Mouse (Mus musculus) hindbrain, embryonic 15.5 days (tissue): ENCODE results near the gene Dmrta1. TPM values are rescaled to one million over a fixed set of nuclear protein-coding genes. Genes with fewer than 3 reads are reported as not detected.
A peak's percentile ranks its signal among the peaks of the same experiment; 100 is the strongest.

Experiments used
- ATAC-seq: fragments of 200-750 bp; cut with Nextera tagmentation; 2 replicates; pipeline ENCODE4 v1.8.0; 2017; ENCODE audit warnings: low read depth, moderate number of reproducible peaks, moderate TSS enrichment; ENCODE audit not compliant: low FRiP score
- H3K27ac ChIP-seq: fragments of 300-500 bp; sonication (generic); replicated peaks from 2 replicates; pipeline ENCODE4 v1.5.1; 2015; ENCODE audit warnings: mild to moderate bottlenecking, inconsistent platforms
- H3K27me3 ChIP-seq: fragments of 300-500 bp; sonication (generic); 2 replicates; pipeline ENCODE4 v1.6.1; 2015; ENCODE audit warnings: control low read depth, inconsistent platforms
- H3K36me3 ChIP-seq: fragments of 300-500 bp; sonication (generic); 2 replicates; pipeline ENCODE4 v1.6.1; 2015; ENCODE audit warnings: control low read depth, inconsistent platforms
- H3K4me1 ChIP-seq: fragments of 300-500 bp; sonication (generic); replicated peaks from 2 replicates; pipeline ENCODE4 v1.6.1; 2015; ENCODE audit warnings: control low read depth, inconsistent platforms
- H3K4me2 ChIP-seq: fragments of 300-500 bp; sonication (generic); 2 replicates; pipeline ENCODE4 v1.6.1; 2015; ENCODE audit warnings: moderate library complexity, mild to moderate bottlenecking, inconsistent platforms
- H3K4me3 ChIP-seq: fragments of 300-500 bp; sonication (generic); 2 replicates; pipeline ENCODE4 v1.5.1; 2015; ENCODE audit warnings: mild to moderate bottlenecking, inconsistent platforms
- H3K9ac ChIP-seq: fragments of 300-500 bp; sonication (generic); 2 replicates; pipeline ENCODE4 v1.6.1; 2015; ENCODE audit warnings: inconsistent platforms
- H3K9me3 ChIP-seq: fragments of 300-500 bp; sonication (generic); 2 replicates; pipeline ENCODE4 v1.6.1; 2016; ENCODE audit warnings: control low read depth, inconsistent platforms
- WGBS: fragments of 180-500 bp; shearing (Covaris S2); methylation state at CpG from one replicate; pipeline ENCODE4 v1.1.7; 2015; 5-methylcytosine and 5-hydroxymethylcytosine counted together
- polyA plus RNA-seq: library from polyadenylated mRNA; unstranded; fragments of >200 nt; fragmentation: Nextera tagmentation; extraction: Ambion mirVana; gene quantifications from 2 replicates; pipeline ENCODE4 v1.2.1, GENCODE M21; 2015

Gene Dmrta1
- 0.40 and 0.54 TPM in 2 replicates for polyA plus RNA-seq

DNA sequence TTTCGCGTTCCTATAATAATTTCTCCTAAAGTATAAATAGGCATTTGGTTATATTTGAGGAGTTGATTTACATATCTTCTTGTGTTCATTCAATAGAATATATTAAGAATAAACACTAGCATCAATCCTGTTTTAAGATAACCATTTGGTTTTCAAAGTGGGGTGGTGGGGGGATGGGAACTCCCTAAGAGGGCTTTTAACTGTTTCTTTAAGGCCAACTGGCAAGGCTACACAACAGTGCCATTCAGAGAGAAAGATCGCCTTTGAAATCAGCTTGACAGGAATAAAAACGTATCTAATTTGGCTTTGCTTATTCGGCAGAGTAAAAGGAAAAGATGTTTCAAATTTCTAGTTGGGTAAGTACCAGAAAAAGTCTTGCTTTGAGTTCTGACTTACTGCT lies at the start of gene Dmrta1:
TSS of gene Dmrta1 (plus strand) at position 242 of the 400 bp plus-strand sequence.
- no peak for ATAC-seq
- Histone ChIP-seq H3K9ac (no peak within 1 kb of the TSS), H3K27ac (no peak within 1 kb of the TSS), H3K4me1 (no peaks in the 10 kb centered on the region), H3K27me3 (no peaks in the 10 kb centered on the region), H3K36me3 (no peaks in the 10 kb centered on the region), H3K9me3 (no peaks in the 10 kb centered on the region), H3K4me2 (no peak within 1 kb of the TSS), H3K4me3 (no peak within 1 kb of the TSS)
- WGBS: 43% methylated on average over 5 of the region's 5 CpGs

DNA sequence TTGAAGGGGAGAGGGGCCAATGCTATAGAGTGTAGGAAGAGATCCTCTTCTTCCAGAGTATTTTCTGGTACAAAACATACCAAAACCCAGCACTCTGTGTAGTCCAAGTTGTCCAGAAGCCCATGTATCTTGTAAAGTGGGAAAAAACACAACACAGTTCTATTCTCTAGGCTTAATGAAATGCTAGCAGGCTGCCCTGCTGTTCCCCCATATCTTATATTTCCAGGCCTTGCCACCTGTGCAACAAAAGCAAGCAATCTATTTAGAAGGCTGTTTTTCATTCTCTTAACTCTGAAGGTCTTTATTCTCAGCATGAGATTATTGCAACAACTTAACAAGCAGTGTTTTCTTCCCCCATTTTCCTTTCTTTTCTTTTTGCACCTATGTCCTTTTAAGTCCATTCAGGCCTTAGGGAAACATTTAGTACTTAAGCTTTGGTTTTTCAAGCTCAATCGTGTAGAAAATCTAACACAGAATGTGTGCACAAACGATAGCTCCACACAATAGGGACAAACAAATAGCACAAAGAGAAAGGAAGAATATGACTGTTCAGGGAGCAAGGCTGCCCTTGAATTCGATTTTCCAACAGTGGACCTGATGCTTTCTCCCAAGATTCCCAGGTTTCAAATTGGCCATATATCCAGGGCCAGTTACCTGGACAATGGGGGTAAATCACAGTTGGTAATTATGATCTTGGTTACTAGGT lies 48.7 kb upstream of the Dmrta1 start:
- no peaks in the 10 kb centered on the region for H3K9me3 ChIP-seq
- ATAC-seq: no peak

DNA sequence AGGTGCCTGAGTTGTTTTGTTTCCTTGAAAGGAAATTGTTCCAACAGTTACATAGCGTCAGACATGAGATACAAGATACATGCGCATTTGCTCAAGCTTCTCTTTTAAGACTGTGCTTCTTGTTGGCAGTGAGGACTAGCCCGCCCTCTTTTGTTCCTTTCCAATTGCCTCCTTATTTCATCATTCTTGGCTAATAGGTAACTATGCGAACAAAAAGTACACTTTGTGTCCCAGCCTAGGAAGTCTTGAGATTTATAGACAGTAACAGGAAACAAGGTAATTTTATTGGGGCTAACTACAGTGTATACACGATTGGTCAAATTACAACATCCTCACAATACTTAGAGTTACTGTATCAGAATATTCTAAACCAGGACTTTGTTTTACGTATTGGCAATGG lies 47.7 kb upstream of the Dmrta1 start:
- 75% methylated on average over 6 of the region's 6 CpGs for WGBS
- ATAC-seq: no peak
- Histone ChIP-seq H3K27ac (no peak overlapping the region), H3K4me2 (no peak overlapping the region), H3K9ac (no peak overlapping the region), H3K36me3 (no peaks in the 10 kb centered on the region), H3K9me3 (no peaks in the 10 kb centered on the region), H3K4me3 (no peak overlapping the region), H3K4me1 (no peaks in the 10 kb centered on the region), H3K27me3 (no peaks in the 10 kb centered on the region)

More for the DNA sequence above, 48.7 kb upstream of the Dmrta1 start:
- no peak overlapping the region for H3K9ac ChIP-seq
- H3K27me3 ChIP-seq: no peaks in the 10 kb centered on the region
- no peak overlapping the region for H3K4me2 ChIP-seq
- WGBS: 20% methylated on average over 3 of the region's 3 CpGs
- no peak overlapping the region for H3K27ac ChIP-seq
- no peaks in the 10 kb centered on the region for H3K36me3 ChIP-seq
- H3K4me3 ChIP-seq: no peak overlapping the region
- H3K4me1 ChIP-seq: no peaks in the 10 kb centered on the region

DNA sequence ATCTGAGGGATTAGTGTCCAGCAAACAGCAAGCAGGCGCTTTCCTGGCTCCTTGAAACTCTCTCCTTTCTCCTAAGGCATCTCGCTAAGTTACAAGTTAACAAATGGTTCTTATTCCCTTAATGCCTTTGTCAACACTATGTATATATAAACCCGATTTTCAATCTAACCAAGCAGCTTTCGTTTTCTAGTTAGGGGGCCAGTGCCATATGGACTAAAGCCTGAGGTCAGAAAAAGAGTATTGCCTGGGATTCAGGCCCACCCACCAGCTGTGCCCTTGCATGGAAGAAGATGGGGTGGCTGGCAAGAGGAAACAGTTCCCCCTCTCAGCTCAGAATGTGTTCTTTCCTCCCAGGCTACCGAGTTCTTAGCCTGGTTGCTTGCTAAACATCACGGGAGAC lies 40.6 kb upstream of the Dmrta1 start:
- no peak overlapping the region for H3K27ac ChIP-seq
- H3K36me3 ChIP-seq: no peaks in the 10 kb centered on the region
- no peak overlapping the region for H3K4me3 ChIP-seq

DNA sequence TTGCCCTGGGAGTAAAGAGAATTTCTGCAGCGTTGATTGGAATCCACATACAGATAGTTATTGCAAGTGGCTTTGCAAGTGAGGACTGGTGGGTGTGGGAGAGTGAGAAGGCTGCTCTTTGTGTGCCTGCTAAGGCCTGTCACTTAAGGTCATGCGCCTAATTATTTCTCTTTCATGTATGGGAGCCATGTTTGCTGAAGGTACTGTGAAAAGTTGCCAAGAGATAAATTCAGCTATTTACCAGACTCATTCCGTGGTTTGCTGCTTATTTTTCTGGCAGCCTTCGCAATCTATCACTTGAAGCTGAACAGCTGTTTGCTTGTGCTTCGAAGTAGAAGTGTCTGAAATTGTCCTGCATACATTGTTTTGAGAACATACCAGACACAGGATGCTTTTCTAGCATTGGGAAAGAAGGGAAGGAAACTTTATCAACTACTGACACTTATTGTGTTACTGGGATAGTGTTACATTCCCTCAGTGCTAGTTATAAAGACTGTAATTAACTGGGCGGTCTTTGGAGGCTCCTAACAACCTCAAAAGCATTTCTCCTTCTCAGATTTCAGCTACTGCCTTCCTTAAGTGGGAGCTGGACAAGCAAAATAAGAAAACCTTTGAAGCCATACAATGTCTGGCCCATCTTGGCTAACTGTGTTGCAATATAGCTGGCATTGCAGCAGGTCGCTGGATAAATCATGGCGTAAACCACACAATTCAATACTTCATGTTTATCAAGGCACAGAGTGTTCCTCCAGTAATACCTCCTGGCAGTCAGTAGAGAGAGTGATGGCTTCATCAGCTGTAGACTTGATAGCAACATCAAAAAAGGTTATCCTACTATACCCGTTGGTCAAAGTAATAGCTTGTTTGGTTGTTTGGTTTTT lies 34.8 kb upstream of the Dmrta1 start:
- no peaks in the 10 kb centered on the region for H3K9me3 ChIP-seq
- no peaks in the 10 kb centered on the region for H3K27me3 ChIP-seq
- WGBS: 63% methylated on average over 9 of the region's 9 CpGs
- no peak overlapping the region for H3K4me2 ChIP-seq
- no peak for ATAC-seq
- H3K4me3 ChIP-seq: no peak overlapping the region
- no peak overlapping the region for H3K27ac ChIP-seq
- no peak overlapping the region for H3K9ac ChIP-seq
- H3K4me1 ChIP-seq: no peaks in the 10 kb centered on the region
- H3K36me3 ChIP-seq: no peaks in the 10 kb centered on the region

More for the DNA sequence above, 40.6 kb upstream of the Dmrta1 start:
- no peaks in the 10 kb centered on the region for H3K9me3 ChIP-seq
- no peaks in the 10 kb centered on the region for H3K4me1 ChIP-seq
- no peak for ATAC-seq
- H3K4me2 ChIP-seq: no peak overlapping the region
- no peak overlapping the region for H3K9ac ChIP-seq
- H3K27me3 ChIP-seq: no peaks in the 10 kb centered on the region
- WGBS: 48% methylated on average over 6 of the region's 6 CpGs

DNA sequence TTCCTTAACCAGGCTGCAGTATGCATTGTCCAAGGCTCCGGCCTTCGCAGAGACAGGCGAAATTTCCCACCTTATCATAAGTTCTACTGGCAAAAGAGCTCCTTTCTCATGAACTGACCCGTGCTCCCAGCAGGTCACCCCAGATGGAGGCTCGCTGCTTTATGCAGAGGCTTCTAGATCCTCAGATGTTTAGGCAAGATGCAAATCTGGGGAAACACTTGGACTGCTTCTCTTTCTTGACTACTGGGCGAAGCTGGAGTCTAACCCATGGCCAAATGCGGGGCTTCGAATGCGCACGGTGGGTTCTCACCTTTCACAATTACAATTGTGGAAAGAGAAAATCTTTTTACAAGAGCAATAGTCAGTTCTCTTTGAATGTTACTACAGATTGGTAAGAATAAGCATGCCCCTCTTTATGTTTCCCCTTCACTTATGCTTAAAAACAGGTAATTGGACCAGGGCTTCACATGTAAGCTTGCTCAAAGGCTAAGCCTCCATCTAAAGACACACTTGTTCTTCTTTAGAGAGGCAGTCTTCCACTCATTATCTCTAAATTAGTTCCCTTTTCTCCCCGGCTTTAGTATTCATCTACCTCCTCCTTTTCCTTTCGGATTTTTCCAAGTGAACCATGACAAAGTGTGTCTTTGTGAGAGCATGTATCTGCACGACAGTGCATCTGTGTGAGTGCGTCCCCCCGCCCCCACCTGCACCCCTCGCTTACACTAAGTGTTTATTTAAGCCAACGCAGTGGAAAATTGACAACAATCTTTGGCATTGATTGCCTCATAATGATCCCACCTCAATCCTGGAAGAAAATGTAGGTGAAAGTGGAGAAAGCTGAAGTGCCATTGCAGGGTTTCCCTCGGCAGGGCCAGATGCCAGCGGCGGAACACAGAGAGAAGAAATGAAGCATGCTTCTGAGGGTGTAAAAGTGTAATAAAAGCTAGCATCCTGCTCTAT lies 28.6 kb upstream of the Dmrta1 start:
- H3K27me3 ChIP-seq: no peaks in the 10 kb centered on the region
- H3K4me2 ChIP-seq: peak overlapping the region; percentile 23; the same call in 1 of the 2 replicates
- H3K27ac ChIP-seq: no peak overlapping the region
- 60% methylated on average over 20 of the region's 20 CpGs for WGBS
- no peaks in the 10 kb centered on the region for H3K36me3 ChIP-seq
- H3K9ac ChIP-seq: no peak overlapping the region
- peaks cover 7% of the 10 kb centered on the region; the same call in 1 of the 2 replicates for H3K4me1 ChIP-seq
- no peaks in the 10 kb centered on the region for H3K9me3 ChIP-seq
- no peak overlapping the region for H3K4me3 ChIP-seq
- ATAC-seq: no peak

DNA sequence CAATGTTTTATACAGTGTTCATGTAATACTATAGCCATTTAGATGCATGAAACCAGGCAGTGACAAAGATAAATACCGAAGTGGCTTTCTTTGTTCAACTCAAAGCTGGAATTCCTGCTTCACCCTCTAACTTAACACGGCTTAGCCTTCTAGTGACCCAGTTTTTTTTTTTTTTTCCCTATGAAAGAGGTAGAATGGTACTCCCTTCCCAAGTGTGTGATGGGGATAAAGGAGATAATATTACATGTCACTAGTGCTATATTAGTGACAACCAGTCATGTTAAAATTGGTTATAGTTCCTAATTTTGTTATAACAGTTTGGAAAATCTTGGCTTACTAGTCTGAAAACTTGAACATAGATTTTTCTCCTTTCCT lies 27.9 kb upstream of the Dmrta1 start:
- no peak overlapping the region for H3K9ac ChIP-seq
- H3K4me1 ChIP-seq: peaks cover 7% of the 10 kb centered on the region; the same call in 1 of the 2 replicates

DNA sequence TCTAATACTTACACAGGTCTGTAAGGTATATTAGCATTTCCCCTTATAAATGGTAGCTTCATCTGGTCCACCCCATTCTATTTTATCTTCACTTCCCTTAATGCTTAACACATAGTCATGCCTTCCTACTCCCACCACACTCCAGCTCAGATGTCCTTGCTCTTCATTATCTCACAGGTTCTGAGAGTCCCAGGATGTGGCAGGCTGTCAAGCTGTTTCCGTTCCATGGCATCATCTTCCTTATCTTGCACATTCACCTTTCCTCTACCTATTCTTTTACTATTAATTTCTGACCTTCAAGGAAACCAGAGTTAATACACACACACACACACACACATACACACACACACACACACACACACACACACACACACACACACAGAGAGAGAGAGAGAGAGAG lies 27.5 kb upstream of the Dmrta1 start:
- no peaks in the 10 kb centered on the region for H3K27me3 ChIP-seq
- peaks cover 7% of the 10 kb centered on the region; the same call in 1 of the 2 replicates for H3K4me1 ChIP-seq
- no peak overlapping the region for H3K27ac ChIP-seq
- 0 out of 2 replicates have a peak, but pooled peaks have one; percentile 23 for ATAC-seq
- H3K9me3 ChIP-seq: no peaks in the 10 kb centered on the region
- no peaks in the 10 kb centered on the region for H3K36me3 ChIP-seq
- WGBS: 78% methylated on average over 1 of the region's 1 CpGs
- H3K9ac ChIP-seq: no peak overlapping the region
- no peak overlapping the region for H3K4me2 ChIP-seq
- no peak overlapping the region for H3K4me3 ChIP-seq

More for the DNA sequence above, 27.9 kb upstream of the Dmrta1 start:
- Histone ChIP-seq H3K4me2 (peak overlapping the region; percentile 23; the same call in 1 of the 2 replicates), H3K9me3 (no peaks in the 10 kb centered on the region), H3K27ac (no peak overlapping the region), H3K27me3 (no peaks in the 10 kb centered on the region), H3K4me3 (no peak overlapping the region), H3K36me3 (no peaks in the 10 kb centered on the region)
- 39% methylated on average over 2 of the region's 2 CpGs for WGBS
- no peak for ATAC-seq

DNA sequence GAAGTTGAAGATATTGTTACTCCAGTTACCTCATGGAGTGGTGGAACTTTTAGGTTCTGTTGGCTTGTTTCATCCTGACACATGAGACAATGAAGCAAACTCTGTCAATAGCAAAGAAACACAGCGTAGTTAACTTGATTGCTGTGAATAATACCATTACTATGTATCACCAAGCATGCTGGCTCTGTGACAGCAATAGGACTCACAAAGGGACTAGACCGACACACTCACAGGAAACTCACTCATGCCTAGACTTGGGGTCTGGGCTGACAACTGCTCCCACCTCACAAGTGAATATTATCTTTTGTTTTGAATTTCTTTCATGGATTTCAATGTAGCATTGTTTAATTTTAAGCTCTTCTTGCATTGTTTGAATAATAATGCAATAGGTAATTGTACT lies 15.8 kb upstream of the Dmrta1 start:
- Histone ChIP-seq H3K4me1 (no peaks in the 10 kb centered on the region), H3K4me3 (no peak overlapping the region), H3K36me3 (no peaks in the 10 kb centered on the region), H3K4me2 (no peak overlapping the region), H3K27ac (no peak overlapping the region), H3K9ac (no peak overlapping the region), H3K9me3 (no peaks in the 10 kb centered on the region), H3K27me3 (no peaks in the 10 kb centered on the region)
- WGBS: 39% methylated on average over 2 of the region's 2 CpGs
- ATAC-seq: no peak

DNA sequence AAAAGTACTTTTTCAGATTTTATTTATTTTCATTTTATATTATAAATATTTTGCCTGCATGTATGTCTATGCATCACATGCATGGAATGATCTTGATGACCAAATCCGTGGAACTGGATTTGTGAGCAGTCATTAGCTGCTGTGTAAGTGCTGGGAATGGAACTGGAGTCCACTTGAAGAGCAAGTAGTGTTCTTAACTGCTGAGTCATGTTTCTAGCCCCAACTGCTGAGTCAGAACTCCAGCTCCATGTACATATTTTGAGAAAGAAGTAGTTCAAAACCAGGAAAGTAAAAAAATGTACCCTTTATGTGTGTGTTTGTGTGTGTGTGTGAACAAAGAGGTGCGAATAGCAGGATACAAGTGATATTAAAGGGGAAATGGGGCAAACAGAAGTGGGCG lies 4.5 kb upstream of the Dmrta1 start:
- no peaks in the 10 kb centered on the region for H3K9me3 ChIP-seq
- H3K4me2 ChIP-seq: no peak overlapping the region
- H3K4me3 ChIP-seq: no peak overlapping the region
- H3K9ac ChIP-seq: no peak overlapping the region
- no peaks in the 10 kb centered on the region for H3K4me1 ChIP-seq
- H3K27ac ChIP-seq: no peak overlapping the region
- H3K27me3 ChIP-seq: no peaks in the 10 kb centered on the region
- H3K36me3 ChIP-seq: no peaks in the 10 kb centered on the region
- ATAC-seq: no peak
- 92% methylated on average over 3 of the region's 3 CpGs for WGBS

DNA sequence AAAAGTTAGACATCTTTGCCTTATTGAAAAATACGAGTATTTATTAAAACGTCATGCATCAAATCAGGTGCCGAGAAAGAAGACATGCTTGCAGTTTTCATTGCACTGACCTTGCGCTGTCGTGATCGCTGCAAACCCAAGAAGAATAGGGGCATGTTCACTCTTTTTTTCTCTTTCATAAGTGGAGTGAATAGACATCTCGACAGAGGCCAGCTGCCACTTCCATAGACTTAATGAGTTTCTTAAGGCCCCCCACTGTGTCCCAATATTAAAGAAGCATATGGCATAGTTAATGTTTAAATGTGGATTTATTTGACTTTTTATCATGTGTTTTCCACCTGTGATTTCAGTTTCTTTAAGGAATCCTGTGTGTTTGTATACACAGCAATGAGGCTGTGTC lies 1.3 kb upstream of the Dmrta1 start:
- H3K27me3 ChIP-seq: no peaks in the 10 kb centered on the region
- no peak overlapping the region for H3K9ac ChIP-seq
- no peaks in the 10 kb centered on the region for H3K36me3 ChIP-seq
- no peak overlapping the region for H3K4me3 ChIP-seq
- H3K4me2 ChIP-seq: no peak overlapping the region
- ATAC-seq: no peak
- H3K4me1 ChIP-seq: no peaks in the 10 kb centered on the region
- no peaks in the 10 kb centered on the region for H3K9me3 ChIP-seq
- no peak overlapping the region for H3K27ac ChIP-seq
- WGBS: 17% methylated on average over 7 of the region's 7 CpGs
